Mouse (Mus musculus): Measurements from ENCODE around the gene Emilin3. TPM values are rescaled to one million over a fixed set of nuclear protein-coding genes. Genes with fewer than 3 reads are reported as not detected.

Gene Emilin3
- polyA plus RNA-seq, 1 experiment: not detected

- no peak for DNase-seq (ENCODE audit: low read depth in 1 of 2, low spot score in 2 of 2)
- H3K4me1 ChIP-seq (ENCODE audit: control insufficient read depth, insufficient read depth, insufficient read length): no peaks in the 10 kb centered on the region
- H3K27ac ChIP-seq (ENCODE audit: insufficient read depth, low read length): no peak overlapping the region
- no peaks in the 10 kb centered on the region; the same call in 1 of the 2 replicates for H3K27me3 ChIP-seq (ENCODE audit: control insufficient read depth, insufficient read depth, low read length)
- TF ChIP-seq POLR2A (IDR thresholded peaks at IDR 0.05; ENCODE audit: low read depth, low read length) (no peak), CTCF (IDR thresholded peaks at IDR 0.05; ENCODE audit: extremely low read depth, insufficient read depth, insufficient read length, insufficient replicate concordance) (no peak)
- no peak overlapping the region for H3K4me3 ChIP-seq (ENCODE audit: extremely low read depth, insufficient read depth, insufficient read length)
- H3K36me3 ChIP-seq (ENCODE audit: control insufficient read depth, insufficient read depth, low read length): no peaks in the 10 kb centered on the region
- 80% methylated on average over 5 of the region's 5 CpGs for WGBS
Measured at GRCm38 (mm10) chr2:160906101-160906500, 6.0 kb downstream of the Emilin3 start.

DNA sequence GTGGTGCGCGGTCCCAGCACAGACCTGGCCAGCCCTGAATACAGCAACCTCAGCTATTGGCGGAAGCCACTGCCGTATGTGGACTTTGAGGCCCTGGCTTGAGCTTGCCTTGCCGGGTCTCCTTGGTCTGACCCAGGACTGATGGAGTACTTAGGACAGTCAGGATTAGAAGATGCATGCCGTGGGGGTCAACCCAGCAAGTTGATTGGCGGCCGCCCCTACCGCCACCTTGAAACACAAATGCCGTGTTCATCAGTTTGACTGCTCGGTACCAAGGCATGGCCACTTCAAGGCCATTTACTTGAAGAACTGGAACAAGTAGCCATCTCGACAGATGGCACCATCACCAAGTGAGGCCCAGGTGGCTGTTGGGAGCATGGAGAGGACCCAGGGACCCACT, 6.8 kb downstream of the Emilin3 start:
- H3K4me1 ChIP-seq (ENCODE audit: control insufficient read depth, insufficient read depth, insufficient read length): no peaks in the 10 kb centered on the region
- DNase-seq (ENCODE audit: low read depth in 1 of 2, low spot score in 2 of 2): no peak

DNA sequence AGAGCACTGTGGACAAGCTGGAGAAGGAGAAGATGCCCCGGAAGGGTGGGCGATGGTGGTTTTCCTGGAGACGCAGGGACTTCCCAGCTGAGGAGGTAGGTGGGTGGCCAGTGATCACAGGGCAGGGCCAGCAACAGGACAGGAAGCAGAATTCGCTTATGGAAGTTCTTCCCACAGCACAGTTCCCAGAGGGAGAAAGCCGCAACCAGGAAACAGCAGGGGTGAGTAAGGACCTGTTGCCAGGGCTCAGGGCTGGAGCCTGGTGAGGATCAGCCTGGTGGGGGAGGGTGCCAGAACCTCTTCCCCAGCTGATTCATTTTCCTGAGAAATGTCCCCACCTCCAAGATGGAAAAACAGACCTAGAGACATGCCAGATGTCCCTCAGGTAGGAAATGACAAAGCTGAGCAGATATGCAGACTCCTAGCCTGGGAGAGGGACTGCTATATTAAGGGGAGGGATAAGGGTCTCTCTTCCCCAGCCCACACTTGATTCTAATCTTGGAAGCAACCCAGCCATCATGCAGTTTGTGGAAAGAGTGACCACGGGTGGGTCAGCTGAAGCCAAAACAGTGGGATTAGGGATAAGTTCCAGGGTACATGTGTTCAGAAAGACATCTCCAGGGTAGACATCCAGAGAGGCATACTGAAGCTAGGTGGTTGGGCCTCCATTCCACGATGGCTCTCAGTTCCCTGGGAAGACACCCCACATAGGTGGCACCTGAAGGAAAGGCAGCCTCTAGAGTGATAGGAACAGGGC, 10.3 kb downstream of the Emilin3 start:
- Histone ChIP-seq H3K36me3 (ENCODE audit: control insufficient read depth, insufficient read depth, low read length) (no peaks in the 10 kb centered on the region), H3K27me3 (ENCODE audit: control insufficient read depth, insufficient read depth, low read length) (no peaks in the 10 kb centered on the region), H3K4me3 (ENCODE audit: extremely low read depth, insufficient read depth, insufficient read length) (no peak overlapping the region), H3K27ac (ENCODE audit: insufficient read depth, low read length) (no peak overlapping the region), H3K4me1 (ENCODE audit: control insufficient read depth, insufficient read depth, insufficient read length) (no peaks in the 10 kb centered on the region)
- TF ChIP-seq POLR2A (IDR thresholded peaks at IDR 0.05; ENCODE audit: low read depth, low read length): no peak
- 62% methylated on average over 7 of the region's 7 CpGs for WGBS
- no peak for DNase-seq (ENCODE audit: low read depth in 1 of 2, low spot score in 2 of 2)

More for the DNA sequence above, 6.8 kb downstream of the Emilin3 start:
- TF ChIP-seq CTCF (IDR thresholded peaks at IDR 0.05; ENCODE audit: extremely low read depth, insufficient read depth, insufficient read length, insufficient replicate concordance) (no peak), POLR2A (IDR thresholded peaks at IDR 0.05; ENCODE audit: low read depth, low read length) (no peak)
- 93% methylated on average over 12 of the region's 12 CpGs for WGBS
- Histone ChIP-seq H3K36me3 (ENCODE audit: control insufficient read depth, insufficient read depth, low read length) (no peaks in the 10 kb centered on the region), H3K4me3 (ENCODE audit: extremely low read depth, insufficient read depth, insufficient read length) (no peak overlapping the region), H3K27ac (ENCODE audit: insufficient read depth, low read length) (no peak overlapping the region), H3K27me3 (ENCODE audit: control insufficient read depth, insufficient read depth, low read length) (no peaks in the 10 kb centered on the region; the same call in 1 of the 2 replicates)

DNA sequence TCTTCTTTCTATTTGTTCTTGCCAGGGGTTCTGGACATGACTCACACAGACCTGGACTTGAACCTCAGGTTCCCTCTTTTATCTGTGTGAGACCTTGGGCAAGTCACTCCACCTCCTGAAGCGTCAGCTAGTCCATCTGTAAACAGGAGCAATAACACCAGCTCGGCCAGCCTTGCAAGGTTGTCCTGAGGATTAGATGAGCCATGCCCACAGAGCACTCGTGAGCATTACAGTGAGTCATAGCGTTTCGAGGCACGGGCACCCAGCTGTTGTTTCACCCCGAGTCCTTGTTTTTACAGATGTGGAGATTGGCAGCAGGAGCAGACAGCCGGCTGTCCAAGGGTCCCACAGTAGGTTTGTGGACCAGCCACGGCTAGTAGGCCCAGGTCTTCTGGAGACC, 20.4 kb downstream of the Emilin3 start:
- H3K36me3 ChIP-seq (ENCODE audit: control insufficient read depth, insufficient read depth, low read length): no peaks in the 10 kb centered on the region
- no peak overlapping the region for H3K4me3 ChIP-seq (ENCODE audit: extremely low read depth, insufficient read depth, insufficient read length)
- 77% methylated on average over 9 of the region's 9 CpGs for WGBS
- TF ChIP-seq CTCF (IDR thresholded peaks at IDR 0.05; ENCODE audit: extremely low read depth, insufficient read depth, insufficient read length, insufficient replicate concordance): no peak
- H3K27me3 ChIP-seq (ENCODE audit: control insufficient read depth, insufficient read depth, low read length): no peaks in the 10 kb centered on the region
- no peaks in the 10 kb centered on the region for H3K4me1 ChIP-seq (ENCODE audit: control insufficient read depth, insufficient read depth, insufficient read length)
- DNase-seq (ENCODE audit: low read depth in 1 of 2, low spot score in 2 of 2): no peak
- no peak overlapping the region for H3K27ac ChIP-seq (ENCODE audit: insufficient read depth, low read length)

- Histone ChIP-seq H3K27ac (ENCODE audit: insufficient read depth, low read length) (no peak overlapping the region), H3K36me3 (ENCODE audit: control insufficient read depth, insufficient read depth, low read length) (no peaks in the 10 kb centered on the region), H3K4me1 (ENCODE audit: control insufficient read depth, insufficient read depth, insufficient read length) (no peaks in the 10 kb centered on the region), H3K4me3 (ENCODE audit: extremely low read depth, insufficient read depth, insufficient read length) (no peak overlapping the region), H3K27me3 (ENCODE audit: control insufficient read depth, insufficient read depth, low read length) (no peaks in the 10 kb centered on the region)
- TF ChIP-seq POLR2A (IDR thresholded peaks at IDR 0.05; ENCODE audit: low read depth, low read length) (no peak), CTCF (IDR thresholded peaks at IDR 0.05; ENCODE audit: extremely low read depth, insufficient read depth, insufficient read length, insufficient replicate concordance) (no peak)
- DNase-seq (ENCODE audit: low read depth in 1 of 2, low spot score in 2 of 2): no peak
- 82% methylated on average over 5 of the region's 5 CpGs for WGBS
Measured at GRCm38 (mm10) chr2:160891045-160891444, 21.1 kb downstream of the Emilin3 start.

DNA sequence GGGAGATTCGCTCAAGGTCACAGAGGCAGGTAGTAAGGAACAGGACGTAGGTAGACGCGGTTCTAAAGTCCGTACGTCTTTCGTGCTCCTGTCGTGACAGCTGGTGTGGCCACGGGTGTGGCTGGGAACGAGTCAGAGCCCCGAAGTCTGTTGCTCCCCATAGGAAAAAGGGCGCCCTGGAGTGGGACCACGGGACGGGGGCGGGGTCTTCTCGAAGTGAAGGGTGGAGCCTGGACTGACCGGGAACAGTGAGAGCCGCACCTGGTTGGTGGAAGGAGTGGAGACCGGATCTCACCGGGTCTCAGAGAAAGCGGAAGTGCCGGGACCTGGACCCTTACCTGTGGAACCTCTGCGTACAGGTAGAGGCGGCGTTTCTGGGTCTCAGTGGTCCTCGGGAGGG, 24.3 kb downstream of the Emilin3 start:
- DNase-seq (ENCODE audit: low read depth in 1 of 2, low spot score in 2 of 2): no peak
- no peak overlapping the region for H3K27ac ChIP-seq (ENCODE audit: insufficient read depth, low read length)
- H3K4me3 ChIP-seq (ENCODE audit: extremely low read depth, insufficient read depth, insufficient read length): peak overlapping the region; percentile 51
- H3K27me3 ChIP-seq (ENCODE audit: control insufficient read depth, insufficient read depth, low read length): no peaks in the 10 kb centered on the region
- no peak for TF ChIP-seq POLR2A (IDR thresholded peaks at IDR 0.05; ENCODE audit: low read depth, low read length)
- 2% methylated on average over 26 of the region's 26 CpGs for WGBS
- H3K36me3 ChIP-seq (ENCODE audit: control insufficient read depth, insufficient read depth, low read length): no peaks in the 10 kb centered on the region
- H3K4me1 ChIP-seq (ENCODE audit: control insufficient read depth, insufficient read depth, insufficient read length): no peaks in the 10 kb centered on the region

DNA sequence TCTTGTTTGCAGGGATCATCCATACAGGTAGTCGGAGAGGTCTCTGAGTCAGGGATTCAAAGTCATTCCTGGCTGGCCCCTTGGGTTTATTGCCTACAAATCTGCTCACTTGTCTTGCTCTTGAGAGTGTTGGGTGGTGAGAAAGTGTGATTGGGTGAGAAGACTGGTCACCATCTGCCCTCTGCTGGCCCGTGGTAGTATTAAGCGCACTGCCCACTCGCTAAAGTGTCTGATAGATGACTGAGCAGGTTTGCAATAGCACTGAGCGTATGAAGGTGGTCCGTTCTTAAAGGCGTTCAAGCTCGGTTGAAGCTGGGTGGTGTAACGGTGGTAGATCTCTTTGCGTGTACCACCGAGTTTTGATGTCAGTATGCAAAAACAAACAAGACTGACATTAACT, 24.8 kb downstream of the Emilin3 start:
- no peaks in the 10 kb centered on the region for H3K27me3 ChIP-seq (ENCODE audit: control insufficient read depth, insufficient read depth, low read length)
- H3K27ac ChIP-seq (ENCODE audit: insufficient read depth, low read length): no peak overlapping the region
- no peaks in the 10 kb centered on the region for H3K4me1 ChIP-seq (ENCODE audit: control insufficient read depth, insufficient read depth, insufficient read length)
- peak; percentile 41 to 69 for DNase-seq (ENCODE audit: low read depth in 1 of 2, low spot score in 2 of 2)
- peak; percentile 73; the same call in 1 of the 2 replicates for TF ChIP-seq CTCF (IDR thresholded peaks at IDR 0.05; ENCODE audit: extremely low read depth, insufficient read depth, insufficient read length, insufficient replicate concordance)
- TF ChIP-seq POLR2A (IDR thresholded peaks at IDR 0.05; ENCODE audit: low read depth, low read length): no peak
- 4% methylated on average over 11 of the region's 11 CpGs for WGBS
- no peaks in the 10 kb centered on the region for H3K36me3 ChIP-seq (ENCODE audit: control insufficient read depth, insufficient read depth, low read length)
- peak overlapping the region; percentile 51; the same call in 1 of the 2 replicates for H3K4me3 ChIP-seq (ENCODE audit: extremely low read depth, insufficient read depth, insufficient read length)
